Mouse (Mus musculus) forebrain, embryonic 16.5 days (tissue): Measurements from ENCODE around the gene Gm11985. TPM values are rescaled to one million over a fixed set of nuclear protein-coding genes. Genes with fewer than 3 reads are reported as not detected.

Source experiments
- ATAC-seq: fragments of 200-750 bp; cut with Nextera tagmentation; 2 replicates; pipeline ENCODE4 v1.8.0; 2017; ENCODE audit warnings: mild to moderate bottlenecking, moderate library complexity
- H3K27ac ChIP-seq: fragments of 300-500 bp; sonication (generic); 2 replicates; pipeline ENCODE4 v1.5.1; 2014; ENCODE audit warnings: low read length, control low read depth
- H3K27me3 ChIP-seq: fragments of 300-500 bp; sonication (generic); replicated peaks from 2 replicates; pipeline ENCODE4 v1.6.1; 2014; ENCODE audit warnings: low read length; ENCODE audit not compliant: control insufficient read depth, insufficient read depth
- H3K36me3 ChIP-seq: fragments of 300-500 bp; sonication (generic); 2 replicates; pipeline ENCODE4 v1.6.1; 2014; ENCODE audit not compliant: control insufficient read depth, insufficient read depth
- H3K4me1 ChIP-seq: fragments of 300-500 bp; sonication (generic); replicated peaks from 2 replicates; pipeline ENCODE4 v1.6.1; 2014; ENCODE audit warnings: low read length; ENCODE audit not compliant: control insufficient read depth, insufficient read depth
- H3K4me2 ChIP-seq: fragments of 300-500 bp; sonication (generic); 2 replicates; pipeline ENCODE4 v1.6.1; 2014; ENCODE audit warnings: mild to moderate bottlenecking, low read length, control low read depth
- H3K4me3 ChIP-seq: fragments of 300-500 bp; sonication (generic); replicated peaks from 2 replicates; pipeline ENCODE4 v1.5.1; 2014; ENCODE audit warnings: mild to moderate bottlenecking, low read length, control low read depth
- H3K9ac ChIP-seq: fragments of 300-500 bp; sonication (generic); replicated peaks from 2 replicates; pipeline ENCODE4 v1.6.1; 2014; ENCODE audit warnings: low read depth, low read length, control low read depth
- H3K9me3 ChIP-seq: fragments of 300-500 bp; sonication (generic); 2 replicates; pipeline ENCODE4 v1.6.1; 2016; ENCODE audit warnings: low read length; ENCODE audit not compliant: control insufficient read depth
- WGBS: fragments of 180-500 bp; shearing (Covaris S2); extraction: QIAGEN DNeasy Blood & Tissue Kit; methylation state at CpG from one replicate; pipeline ENCODE4 v1.1.7; 2014; 5-methylcytosine and 5-hydroxymethylcytosine counted together
- polyA plus RNA-seq: library from polyadenylated mRNA; unstranded; fragments of >200 nt; fragmentation: Nextera tagmentation; extraction: Ambion mirVana; gene quantifications from 2 replicates; pipeline ENCODE4 v1.2.1, GENCODE M21; 2015

Gm11985 gene
- polyA plus RNA-seq, 1 experiment from 2014 or later, result not detected

- no peak overlapping the region for H3K9ac ChIP-seq
- no peaks in the 10 kb centered on the region for H3K36me3 ChIP-seq
- H3K4me3 ChIP-seq, result no peak overlapping the region
- no peaks in the 10 kb centered on the region for H3K9me3 ChIP-seq
- no peak for ATAC-seq
- WGBS, result 92% methylated on average over 5 of the region's 5 CpGs
- no peak overlapping the region for H3K4me2 ChIP-seq
- H3K27ac ChIP-seq, result no peak overlapping the region
- no peaks in the 10 kb centered on the region for H3K27me3 ChIP-seq
- no peaks in the 10 kb centered on the region for H3K4me1 ChIP-seq
Observed at GRCm38 (mm10) chr11:7136246-7136855, 52.0 kb downstream of the Gm11985 start.

- no peaks in the 10 kb centered on the region for H3K36me3 ChIP-seq
- H3K4me3 ChIP-seq, result no peak overlapping the region
- H3K9me3 ChIP-seq, result no peaks in the 10 kb centered on the region
- no peaks in the 10 kb centered on the region for H3K4me1 ChIP-seq
- no peak overlapping the region for H3K27ac ChIP-seq
- no peak overlapping the region for H3K9ac ChIP-seq
- no peak overlapping the region for H3K4me2 ChIP-seq
- no peak for ATAC-seq
- WGBS, result 88% methylated on average over 9 of the region's 9 CpGs
- H3K27me3 ChIP-seq, result no peaks in the 10 kb centered on the region
Observed at GRCm38 (mm10) chr11:7135763-7136162, 52.6 kb downstream of the Gm11985 start.

- ATAC-seq, result no peak
- no peaks in the 10 kb centered on the region for H3K27me3 ChIP-seq
- H3K9me3 ChIP-seq, result no peaks in the 10 kb centered on the region
- no peaks in the 10 kb centered on the region for H3K36me3 ChIP-seq
- WGBS, result 65% methylated on average over 6 of the region's 6 CpGs
- H3K4me3 ChIP-seq, result no peak overlapping the region
- H3K27ac ChIP-seq, result no peak overlapping the region
- no peak overlapping the region for H3K9ac ChIP-seq
- H3K4me1 ChIP-seq, result no peaks in the 10 kb centered on the region
- H3K4me2 ChIP-seq, result no peak overlapping the region
Observed at GRCm38 (mm10) chr11:7135301-7135700, 53.1 kb downstream of the Gm11985 start.

GRCm38 (mm10) chr11:7134319-7134718, 54.0 kb downstream of the Gm11985 start:
- Histone ChIP-seq H3K4me3 (no peak overlapping the region), H3K27ac (no peak overlapping the region), H3K4me2 (no peak overlapping the region), H3K9me3 (no peaks in the 10 kb centered on the region), H3K27me3 (no peaks in the 10 kb centered on the region), H3K9ac (no peak overlapping the region), H3K4me1 (no peaks in the 10 kb centered on the region), H3K36me3 (no peaks in the 10 kb centered on the region)
- no peak for ATAC-seq
- 87% methylated on average over 5 of the region's 5 CpGs for WGBS

GRCm38 (mm10) chr11:7133736-7134135, 54.6 kb downstream of the Gm11985 start:
- H3K4me1 ChIP-seq, result no peaks in the 10 kb centered on the region
- no peak overlapping the region for H3K27ac ChIP-seq
- H3K36me3 ChIP-seq, result no peaks in the 10 kb centered on the region
- no peak overlapping the region for H3K4me2 ChIP-seq
- no peaks in the 10 kb centered on the region for H3K9me3 ChIP-seq
- 88% methylated on average over 5 of the region's 5 CpGs for WGBS
- ATAC-seq, result no peak
- no peak overlapping the region for H3K9ac ChIP-seq
- H3K4me3 ChIP-seq, result no peak overlapping the region
- no peaks in the 10 kb centered on the region for H3K27me3 ChIP-seq

Other genes starting within 250 kb of the Gm11985 start
- gene Adcy1, start 125.1 kb downstream of the Gm11985 start, polyA plus RNA-seq, result 9.7 and 11.1 TPM in 2 replicates
- gene Igfbp1, start 9.2 kb upstream of the Gm11985 start, polyA plus RNA-seq, result 0.23 TPM in 1 of 2 replicates, not detected in the other
- 51.1 and 62.5 TPM in 2 replicates for gene Igfbp3, start 25.4 kb upstream of the Gm11985 start, polyA plus RNA-seq